Mouse (Mus musculus) kidney, embryonic 16.5 days (tissue): Measurements from ENCODE around the gene Tpgs1. TPM values are rescaled to one million over a fixed set of nuclear protein-coding genes. Genes with fewer than 3 reads are reported as not detected.
"Not testable (repeated sequence)": the region's sequence is repeated elsewhere in the genome, so short reads cannot be mapped to it uniquely, and the experiment has no call there.

ENCODE experiments used
- ATAC-seq: fragments of 200-750 bp; cut with Nextera tagmentation; 2 replicates; pipeline ENCODE4 v1.8.0; 2017; ENCODE audit warnings: moderate TSS enrichment; ENCODE audit not compliant: low FRiP score, low TSS enrichment
- H3K27ac ChIP-seq: fragments of 300-500 bp; sonication (generic); 2 replicates; pipeline ENCODE4 v1.5.1; 2014; ENCODE audit warnings: low read length
- H3K27me3 ChIP-seq: fragments of 300-500 bp; sonication (generic); 2 replicates; pipeline ENCODE4 v1.6.1; 2014; ENCODE audit warnings: low read length, control low read depth, mixed read lengths; ENCODE audit not compliant: insufficient read depth
- H3K36me3 ChIP-seq: fragments of 300-500 bp; sonication (generic); 2 replicates; pipeline ENCODE4 v1.6.1; 2014; ENCODE audit warnings: low read length, control low read depth, mixed read lengths; ENCODE audit not compliant: insufficient read depth
- H3K4me1 ChIP-seq: fragments of 300-500 bp; sonication (generic); 2 replicates; pipeline ENCODE4 v1.6.1; 2014; ENCODE audit warnings: low read length, control low read depth, mixed read lengths; ENCODE audit not compliant: insufficient read depth
- H3K4me2 ChIP-seq: fragments of 300-500 bp; sonication (generic); replicated peaks from 2 replicates; pipeline ENCODE4 v1.6.1; 2014; ENCODE audit warnings: low read depth, low read length
- H3K4me3 ChIP-seq: fragments of 300-500 bp; sonication (generic); 2 replicates; pipeline ENCODE4 v1.5.1; 2014; ENCODE audit warnings: mild to moderate bottlenecking, low read length
- H3K9ac ChIP-seq: fragments of 300-500 bp; sonication (generic); replicated peaks from 2 replicates; pipeline ENCODE4 v1.6.1; 2014; ENCODE audit warnings: low read length
- H3K9me3 ChIP-seq: fragments of 300-500 bp; sonication (generic); 2 replicates; pipeline ENCODE4 v1.6.1; 2016; ENCODE audit warnings: low read length, control low read depth
- WGBS: fragments of 180-500 bp; shearing (Covaris S2); extraction: QIAGEN DNeasy Blood & Tissue Kit; methylation state at CpG from one replicate; pipeline ENCODE4 v1.1.7; 2014; 5-methylcytosine and 5-hydroxymethylcytosine counted together
- polyA plus RNA-seq: library from polyadenylated mRNA; unstranded; fragments of >200 nt; fragmentation: Nextera tagmentation; extraction: Ambion mirVana; gene quantifications from 2 replicates; pipeline ENCODE4 v1.2.1, GENCODE M21; 2015

The Tpgs1 gene
- polyA plus RNA-seq, 1 experiment from 2014 or later: 87.0 TPM

- Histone ChIP-seq H3K4me3 (no peak overlapping the region), H3K27me3 (no peaks in the 10 kb centered on the region), H3K9ac (no peak overlapping the region), H3K9me3 (no peaks in the 10 kb centered on the region), H3K27ac (no peak overlapping the region), H3K4me1 (peaks cover 25% of the 10 kb centered on the region), H3K4me2 (no peak overlapping the region), H3K36me3 (no peaks in the 10 kb centered on the region)
- WGBS: 93% methylated on average over 6 of the region's 6 CpGs
- no peak for ATAC-seq
Observed at GRCm38 (mm10) chr10:79698459-79698858, 29.3 kb downstream of the Tpgs1 start.

- Histone ChIP-seq H3K27ac (peak overlapping the region; percentile 73), H3K4me2 (no peak overlapping the region), H3K36me3 (no peaks in the 10 kb centered on the region), H3K4me1 (peaks cover 28% of the 10 kb centered on the region), H3K9me3 (no peaks in the 10 kb centered on the region), H3K27me3 (no peaks in the 10 kb centered on the region), H3K9ac (peak overlapping the region; percentile 40), H3K4me3 (no peak overlapping the region)
- ATAC-seq: no peak
- WGBS: 42% methylated on average over 7 of the region's 7 CpGs
Observed at GRCm38 (mm10) chr10:79700676-79701075, 31.5 kb downstream of the Tpgs1 start.

DNA sequence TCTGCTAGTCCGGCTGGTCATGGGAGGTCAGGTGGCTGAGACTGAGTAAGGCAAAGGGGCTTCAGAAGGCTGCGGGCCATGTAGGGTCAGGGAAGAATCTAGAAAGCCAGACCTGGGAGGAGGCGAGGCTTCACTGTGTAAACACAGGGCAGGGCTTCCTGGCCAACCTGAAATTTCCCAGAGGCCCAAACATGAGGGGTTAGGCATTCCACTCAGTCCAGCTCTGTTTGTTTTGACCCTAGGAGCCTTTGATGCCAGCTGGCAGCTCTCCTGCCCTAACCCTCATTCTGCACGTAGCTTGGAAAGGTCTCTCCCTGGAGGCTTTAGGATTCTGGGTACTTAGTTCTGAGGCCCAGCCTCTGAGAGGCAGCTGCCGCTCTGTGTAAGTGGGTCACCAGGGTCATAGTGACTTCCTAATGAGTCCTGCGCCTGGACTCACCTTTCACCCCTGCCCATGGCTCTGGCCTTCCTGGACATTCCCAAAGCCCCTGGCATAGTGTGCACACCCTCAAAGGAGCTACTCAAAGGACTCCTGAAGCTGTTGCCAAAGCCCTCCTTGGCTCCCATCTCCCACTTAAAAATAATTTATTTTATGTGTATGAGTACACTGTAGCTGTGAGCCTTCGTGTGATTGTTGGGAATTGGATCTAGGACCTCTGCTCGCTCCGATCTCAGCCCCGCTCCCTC lies 32.4 kb downstream of the Tpgs1 start:
- Histone ChIP-seq H3K4me3 (no peak overlapping the region), H3K36me3 (no peaks in the 10 kb centered on the region), H3K9ac (no peak overlapping the region; the same call in 1 of the 2 replicates), H3K4me2 (no peak overlapping the region), H3K4me1 (peaks cover 32% of the 10 kb centered on the region), H3K9me3 (no peaks in the 10 kb centered on the region), H3K27ac (peak overlapping the region; percentile 73), H3K27me3 (no peaks in the 10 kb centered on the region)
- WGBS: 49% methylated on average over 10 of the region's 10 CpGs
- no peak for ATAC-seq

DNA sequence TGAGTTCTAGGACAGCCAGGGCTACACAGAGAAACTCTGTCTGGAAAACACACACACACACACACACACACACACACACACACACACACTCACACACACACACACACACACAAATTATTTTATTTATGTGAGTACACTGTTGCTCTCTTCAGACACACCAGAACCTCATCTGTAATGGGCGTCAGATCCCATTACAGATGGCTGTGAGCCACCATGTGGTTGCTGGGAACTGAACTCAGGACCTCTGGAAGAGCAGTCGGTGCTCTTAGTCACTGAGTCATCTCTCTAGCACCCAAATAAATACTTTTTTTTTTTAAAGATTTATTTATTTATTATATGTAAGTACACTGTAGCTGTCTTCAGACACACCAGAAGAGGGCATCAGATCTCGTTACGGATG lies 33.8 kb downstream of the Tpgs1 start:
- 84% methylated on average over 4 of the region's 4 CpGs for WGBS
- not testable (repeated sequence) for H3K36me3 ChIP-seq, H3K4me3 ChIP-seq, ATAC-seq, H3K4me2 ChIP-seq, H3K9ac ChIP-seq, H3K27me3 ChIP-seq, H3K27ac ChIP-seq, H3K9me3 ChIP-seq
- H3K4me1 ChIP-seq: peaks cover 40% of the 10 kb centered on the region

- H3K4me1 ChIP-seq: peaks cover 40% of the 10 kb centered on the region
- peak overlapping the region; percentile 65; the same call in 1 of the 2 replicates for H3K9ac ChIP-seq
- no peak overlapping the region for H3K27ac ChIP-seq
Observed at GRCm38 (mm10) chr10:79703541-79703940, 34.4 kb downstream of the Tpgs1 start.

GRCm38 (mm10) chr10:79704065-79704969 lies 35.1 kb downstream of the Tpgs1 start, which contains the start of gene Bsg:
Bsg (plus strand) TSS chr10:79704491.
- Histone ChIP-seq H3K9me3 (no peaks in the 10 kb centered on the region), H3K9ac (peak within 1 kb of the TSS; percentile 98), H3K4me1 (peaks cover 40% of the 10 kb centered on the region), H3K4me3 (peak within 1 kb of the TSS; percentile 92), H3K27ac (peak within 1 kb of the TSS; percentile 87), H3K36me3 (peaks cover 14% of the 10 kb centered on the region), H3K4me2 (peak within 1 kb of the TSS; percentile 96), H3K27me3 (no peaks in the 10 kb centered on the region)
- WGBS: under 1% methylated on average over 58 of the region's 65 CpGs
- peak; percentile 97 for ATAC-seq

More at GRCm38 (mm10) chr10:79703541-79703940, 34.4 kb downstream of the Tpgs1 start:
- ATAC-seq: no peak
- H3K4me2 ChIP-seq: peak overlapping the region; percentile 96
- no peaks in the 10 kb centered on the region for H3K27me3 ChIP-seq
- 78% methylated on average over 10 of the region's 10 CpGs for WGBS
- no peaks in the 10 kb centered on the region for H3K9me3 ChIP-seq
- peak overlapping the region; percentile 92 for H3K4me3 ChIP-seq
- H3K36me3 ChIP-seq: peaks cover 9% of the 10 kb centered on the region; the same call in 1 of the 2 replicates

- Histone ChIP-seq H3K9ac (peak overlapping the region; percentile 98), H3K9me3 (no peaks in the 10 kb centered on the region), H3K4me2 (peak overlapping the region; percentile 96), H3K27ac (no peak overlapping the region), H3K4me3 (peak overlapping the region; percentile 92), H3K36me3 (peaks cover 20% of the 10 kb centered on the region), H3K27me3 (no peaks in the 10 kb centered on the region), H3K4me1 (peaks cover 40% of the 10 kb centered on the region)
- ATAC-seq: no peak
- WGBS: 3% methylated on average over 10 of the region's 10 CpGs
Observed at GRCm38 (mm10) chr10:79704970-79705360, 35.8 kb downstream of the Tpgs1 start.

DNA sequence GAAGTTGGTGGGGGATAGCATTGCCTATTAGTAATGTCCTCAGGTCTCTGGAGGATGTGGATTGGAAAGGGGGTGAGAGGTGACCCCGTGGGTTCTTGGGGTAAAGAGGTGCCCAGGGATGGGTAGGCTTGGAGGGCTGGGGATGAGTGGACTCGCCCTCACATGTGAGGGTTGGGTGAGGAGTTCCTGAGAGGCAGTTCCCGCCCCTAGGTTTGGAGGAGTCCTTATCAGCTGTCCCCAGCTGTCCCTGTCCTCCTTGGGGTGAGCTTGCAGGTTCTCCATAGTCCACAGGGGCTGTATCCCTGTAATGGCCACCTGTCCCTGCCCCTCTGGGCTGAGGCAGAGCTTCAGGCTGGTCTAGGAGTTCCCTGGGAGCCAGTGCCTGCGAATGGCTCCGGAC lies 36.8 kb downstream of the Tpgs1 start:
- WGBS: 80% methylated on average over 5 of the region's 5 CpGs
- H3K9me3 ChIP-seq: no peaks in the 10 kb centered on the region
- ATAC-seq: no peak
- H3K4me2 ChIP-seq: peak overlapping the region; percentile 96
- H3K27me3 ChIP-seq: no peaks in the 10 kb centered on the region
- H3K27ac ChIP-seq: no peak overlapping the region
- H3K9ac ChIP-seq: peak overlapping the region; percentile 98
- H3K4me3 ChIP-seq: peak overlapping the region; percentile 92
- H3K36me3 ChIP-seq: peaks cover 29% of the 10 kb centered on the region
- peaks cover 36% of the 10 kb centered on the region for H3K4me1 ChIP-seq

- Histone ChIP-seq H3K9me3 (no peaks in the 10 kb centered on the region), H3K36me3 (peaks cover 35% of the 10 kb centered on the region), H3K9ac (peak overlapping the region; percentile 98), H3K27ac (no peak overlapping the region), H3K4me3 (peak overlapping the region; percentile 92), H3K27me3 (no peaks in the 10 kb centered on the region), H3K4me1 (peaks cover 30% of the 10 kb centered on the region), H3K4me2 (peak overlapping the region; percentile 96)
- WGBS: 77% methylated on average over 5 of the region's 5 CpGs
- no peak for ATAC-seq
Observed at GRCm38 (mm10) chr10:79706406-79707094, 37.4 kb downstream of the Tpgs1 start.
